Mouse (Mus musculus) liver, embryonic 14.5 days (tissue): ENCODE measurements at regions not wholly inside any gene's neighbourhood (a gene's known extent, or its start where the extent isn't known, plus 50 kb on each side); places are given as distances from the start of the nearest gene placed in this dataset.

Source experiments
- ATAC-seq: fragments of 200-750 bp; cut with Nextera tagmentation; 2 replicates; pipeline ENCODE4 v1.8.0; 2017; ENCODE audit warnings: moderate number of reproducible peaks, mild to moderate bottlenecking, moderate library complexity; ENCODE audit not compliant: insufficient read depth
- DNase-seq, 3 experiments: peaks; one replicate each; pipeline ENCODE4 v3.0.0-alpha.2; 2012 to 2013; ENCODE audit warnings: low read depth in 3 of 3, low spot score in 3 of 3
- H3K27ac ChIP-seq: fragments of 300-500 bp; sonication (generic); 2 replicates; pipeline ENCODE4 v1.5.1; 2014; ENCODE audit warnings: moderate library complexity, mild to moderate bottlenecking, control low read depth, inconsistent platforms
- H3K27me3 ChIP-seq: fragments of 300-500 bp; sonication (generic); 2 replicates; pipeline ENCODE4 v1.6.1; 2014; ENCODE audit warnings: mild to moderate bottlenecking, low read length, moderate library complexity; ENCODE audit not compliant: control insufficient read depth, insufficient read depth
- H3K36me3 ChIP-seq: fragments of 300-500 bp; sonication (generic); replicated peaks from 2 replicates; pipeline ENCODE4 v1.6.1; 2014; ENCODE audit warnings: low read depth; ENCODE audit not compliant: control insufficient read depth, insufficient read depth
- H3K4me1 ChIP-seq, 2 experiments: fragments of 200-500 bp in 1 of 2; fragments of 300-500 bp in 1 of 2; sonication (generic) in 1 of 2; replicated peaks; 2 replicates each; pipeline ENCODE4 v1.6.1; 2012 to 2014; ENCODE audit warnings: antibody characterized with exemption in 1 of 2, inconsistent platforms in 1 of 2, low read length in 1 of 2; ENCODE audit not compliant: control insufficient read depth in 2 of 2, insufficient read depth in 2 of 2
- H3K4me2 ChIP-seq: fragments of 300-500 bp; sonication (generic); 2 replicates; pipeline ENCODE4 v1.6.1; 2014; ENCODE audit warnings: low read depth, mild to moderate bottlenecking, control low read depth, moderate library complexity
- H3K4me3 ChIP-seq, 2 experiments: fragments of 200-500 bp in 1 of 2; fragments of 300-500 bp in 1 of 2; sonication (generic) in 1 of 2; 2 replicates each; pipeline ENCODE4 v1.5.1; 2012 to 2014; ENCODE audit warnings: low read depth in 2 of 2, low read length in 2 of 2, mild to moderate bottlenecking in 2 of 2, control low read depth in 1 of 2, inconsistent platforms in 1 of 2, moderate library complexity in 1 of 2; ENCODE audit not compliant: insufficient read depth in 1 of 2
- H3K9ac ChIP-seq: fragments of 300-500 bp; sonication (generic); replicated peaks from 2 replicates; pipeline ENCODE4 v1.6.1; 2014; ENCODE audit warnings: mild to moderate bottlenecking, control low read depth, moderate library complexity
- H3K9me3 ChIP-seq: fragments of 300-500 bp; sonication (generic); 2 replicates; pipeline ENCODE4 v1.6.1; 2016; ENCODE audit warnings: low read length, mixed read lengths; ENCODE audit not compliant: control insufficient read depth
- CTCF ChIP-seq: IDR thresholded peaks from 2 replicates; pipeline ENCODE4 v1.5.1; 2016; ENCODE audit warnings: antibody characterized with exemption, low read depth, control low read depth
- EP300 ChIP-seq: IDR thresholded peaks from 2 replicates; pipeline ENCODE4 v1.6.1; 2016; ENCODE audit warnings: antibody characterized with exemption, low read depth
- WGBS: fragments of 180-500 bp; shearing (Covaris S2); extraction: QIAGEN DNeasy Blood & Tissue Kit; methylation state at CpG from one replicate; pipeline ENCODE4 v1.1.7; 2014; ENCODE audit not compliant: insufficient replicate concordance; 5-methylcytosine and 5-hydroxymethylcytosine counted together

- Histone ChIP-seq H3K36me3 (no peaks in the 10 kb centered on the region), H3K9ac (no peak overlapping the region), H3K27ac (no peak overlapping the region), H3K9me3 (no peaks in the 10 kb centered on the region; the same call in 1 of the 2 replicates), H3K4me2 (no peak overlapping the region), H3K4me1 (no peaks in the 10 kb centered on the region), H3K4me3 (no peak overlapping the region), H3K27me3 (no peaks in the 10 kb centered on the region)
- no peak for ATAC-seq
- WGBS: 77% methylated on average over 2 of the region's 2 CpGs
- TF ChIP-seq CTCF (no peak), EP300 (no peak)
- DNase-seq: no peak
Measured at GRCm38 (mm10) chr10:91979841-91980240, 742.4 kb downstream of the Nedd1 start.

GRCm38 (mm10) chr10:91971951-91972350 lies 750.3 kb downstream of the Nedd1 start:
- no peak overlapping the region for H3K27ac ChIP-seq
- no peak overlapping the region for H3K4me2 ChIP-seq
- no peaks in the 10 kb centered on the region for H3K36me3 ChIP-seq
- DNase-seq (no peak), ATAC-seq (no peak)
- H3K4me3 ChIP-seq: no peak overlapping the region
- no peaks in the 10 kb centered on the region for H3K9me3 ChIP-seq
- TF ChIP-seq EP300 (no peak), CTCF (no peak)
- no peaks in the 10 kb centered on the region for H3K4me1 ChIP-seq
- no peak overlapping the region for H3K9ac ChIP-seq
- no peaks in the 10 kb centered on the region for H3K27me3 ChIP-seq
- 55% methylated on average over 2 of the region's 2 CpGs for WGBS

- no peak overlapping the region for H3K4me2 ChIP-seq
- DNase-seq (no peak), ATAC-seq (no peak)
- H3K27ac ChIP-seq: no peak overlapping the region
- no peaks in the 10 kb centered on the region for H3K36me3 ChIP-seq
- no peak for TF ChIP-seq EP300
- no peak for TF ChIP-seq CTCF
- no peaks in the 10 kb centered on the region for H3K27me3 ChIP-seq
- no peaks in the 10 kb centered on the region for H3K4me1 ChIP-seq
- no peaks in the 10 kb centered on the region for H3K9me3 ChIP-seq
- no peak overlapping the region for H3K4me3 ChIP-seq
- 75% methylated on average over 18 of the region's 18 CpGs for WGBS
- H3K9ac ChIP-seq: no peak overlapping the region
Measured at GRCm38 (mm10) chr10:91967570-91968310, 754.5 kb downstream of the Nedd1 start.

DNA sequence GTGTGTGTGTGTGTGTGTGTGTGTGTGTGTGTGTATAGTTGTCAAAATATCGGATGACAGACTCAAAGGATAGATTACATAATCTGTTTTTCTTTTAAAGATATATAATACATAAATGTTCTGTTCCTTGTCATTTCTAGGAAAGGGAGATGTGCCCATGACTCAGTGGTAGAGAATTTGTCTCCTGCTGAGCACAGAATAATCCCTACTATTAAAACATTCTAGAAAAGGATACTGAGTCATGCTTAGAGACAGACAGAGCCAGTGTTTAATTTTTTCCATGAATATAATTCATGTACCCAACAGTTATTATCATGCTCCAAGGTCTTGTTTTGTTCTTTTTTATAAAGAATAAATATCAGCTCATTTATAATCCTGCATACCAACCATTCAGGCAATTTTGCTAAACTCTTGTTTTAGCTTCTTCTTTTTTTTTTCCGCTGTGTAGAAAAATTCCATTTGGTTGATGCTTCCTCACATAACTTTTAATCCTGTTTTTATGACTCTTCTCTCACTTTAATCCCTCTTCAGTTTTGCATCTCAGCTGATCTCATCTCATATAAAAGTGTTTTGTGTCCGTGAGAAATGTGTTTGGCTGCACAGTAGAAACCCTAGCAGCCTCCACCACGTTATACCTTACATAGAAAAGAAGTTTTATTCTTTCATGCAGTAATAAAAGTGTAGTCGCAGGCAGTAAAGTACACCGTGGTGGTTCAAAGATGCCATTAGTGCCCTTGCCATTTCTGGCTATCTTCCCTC lies 762.3 kb downstream of the Nedd1 start:
- no peak overlapping the region for H3K4me3 ChIP-seq
- H3K9me3 ChIP-seq: no peaks in the 10 kb centered on the region
- DNase-seq (no peak), ATAC-seq (no peak)
- no peak overlapping the region for H3K9ac ChIP-seq
- no peaks in the 10 kb centered on the region for H3K4me1 ChIP-seq
- TF ChIP-seq CTCF: no peak
- no peak for TF ChIP-seq EP300
- H3K27ac ChIP-seq: no peak overlapping the region
- H3K4me2 ChIP-seq: no peak overlapping the region
- no peaks in the 10 kb centered on the region for H3K27me3 ChIP-seq
- 60% methylated on average over 6 of the region's 6 CpGs for WGBS
- no peaks in the 10 kb centered on the region for H3K36me3 ChIP-seq

GRCm38 (mm10) chr10:91953078-91953477 lies 769.1 kb downstream of the Nedd1 start:
- ATAC-seq (no peak), DNase-seq (no peak)
- TF ChIP-seq EP300 (no peak), CTCF (no peak)
- H3K4me3 ChIP-seq: no peak overlapping the region
- no peak overlapping the region for H3K27ac ChIP-seq
- no peaks in the 10 kb centered on the region for H3K4me1 ChIP-seq
- 67% methylated on average over 1 of the region's 1 CpGs for WGBS
- no peaks in the 10 kb centered on the region for H3K9me3 ChIP-seq
- no peaks in the 10 kb centered on the region for H3K27me3 ChIP-seq
- no peaks in the 10 kb centered on the region for H3K36me3 ChIP-seq
- no peak overlapping the region for H3K4me2 ChIP-seq
- no peak overlapping the region for H3K9ac ChIP-seq
